Mouse (Mus musculus): Measurements from ENCODE around the gene Tnfrsf8. TPM values are rescaled to one million over a fixed set of nuclear protein-coding genes. Genes with fewer than 3 reads are reported as not detected.
A peak's percentile ranks its signal among the peaks of the same experiment; 100 is the strongest.

Tnfrsf8 gene
- polyA plus RNA-seq, 1 experiment from 2014 or later, result 4.3 TPM

DNA sequence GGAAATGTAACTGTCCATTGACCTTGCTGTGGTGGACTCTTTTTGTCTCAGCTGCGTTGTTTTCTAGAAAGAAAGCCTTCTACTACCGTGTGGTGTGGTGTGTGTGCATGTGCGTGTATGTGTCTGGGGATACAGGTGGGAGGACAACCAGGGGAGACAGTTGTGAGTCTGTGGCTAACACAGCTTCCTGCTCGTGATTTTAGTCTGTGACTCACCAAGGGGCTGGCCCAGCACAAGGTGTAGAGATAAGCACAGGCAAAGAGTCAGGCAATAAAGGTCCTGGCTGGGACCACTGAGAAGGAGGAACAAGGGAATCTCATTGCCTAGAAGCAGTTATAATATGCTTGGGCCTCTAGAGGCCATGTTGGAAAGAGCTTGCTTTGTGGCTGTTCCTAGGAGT is 65.0 kb downstream of the Tnfrsf8 start:
- Histone ChIP-seq H3K27me3 (ENCODE audit: control insufficient read depth, insufficient read depth, low read length) (peaks cover 26% of the 10 kb centered on the region), H3K4me2 (ENCODE audit: low read depth, low read length) (no peak overlapping the region), H3K27ac (ENCODE audit: low read length) (no peak overlapping the region), H3K4me3 (ENCODE audit: low read length) (no peak overlapping the region), H3K36me3 (ENCODE audit: control insufficient read depth, insufficient read depth) (no peaks in the 10 kb centered on the region), H3K9me3 (replicated peaks; ENCODE audit: control insufficient read depth, low read length) (no peaks in the 10 kb centered on the region), H3K9ac (ENCODE audit: low read length) (no peak overlapping the region), H3K4me1 (ENCODE audit: control insufficient read depth, insufficient read depth, low read length) (0 out of 2 replicates have a peak, but pooled peaks cover 3% of the 10 kb centered on the region)
- WGBS, result 64% methylated on average over 4 of the region's 4 CpGs
- ATAC-seq (replicated peaks; ENCODE audit: extremely low read depth, insufficient read depth, low FRiP score), result no peak

DNA sequence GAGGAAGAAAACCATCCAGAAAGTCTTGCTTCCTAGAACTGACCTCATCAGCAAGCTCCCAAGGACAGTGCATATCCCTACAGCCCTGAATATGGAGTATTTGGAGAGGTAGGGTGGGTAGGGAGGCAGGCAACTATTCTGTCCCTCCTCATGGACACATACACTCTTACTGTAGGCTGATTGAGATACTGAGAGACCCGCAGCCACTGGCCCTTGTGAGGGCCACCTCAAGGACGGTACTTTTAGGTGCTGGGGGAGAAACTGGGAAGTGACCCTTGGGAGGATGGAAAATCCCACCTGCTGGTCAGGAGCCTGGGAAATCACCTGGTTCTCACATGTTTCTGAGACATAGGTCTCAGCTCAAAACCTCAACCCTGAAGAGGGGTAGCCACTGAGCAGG is 67.4 kb downstream of the Tnfrsf8 start:
- H3K4me2 ChIP-seq (ENCODE audit: low read depth, low read length), result no peak overlapping the region
- no peak for ATAC-seq (replicated peaks; ENCODE audit: extremely low read depth, insufficient read depth, low FRiP score)
- peaks cover 26% of the 10 kb centered on the region for H3K27me3 ChIP-seq (ENCODE audit: control insufficient read depth, insufficient read depth, low read length)
- no peak overlapping the region for H3K9ac ChIP-seq (ENCODE audit: low read length)
- H3K9me3 ChIP-seq (replicated peaks; ENCODE audit: control insufficient read depth, low read length), result no peaks in the 10 kb centered on the region
- 0 out of 2 replicates have a peak, but pooled peaks cover 3% of the 10 kb centered on the region for H3K4me1 ChIP-seq (ENCODE audit: control insufficient read depth, insufficient read depth, low read length)
- no peak overlapping the region for H3K27ac ChIP-seq (ENCODE audit: low read length)
- H3K36me3 ChIP-seq (ENCODE audit: control insufficient read depth, insufficient read depth), result no peaks in the 10 kb centered on the region
- no peak overlapping the region for H3K4me3 ChIP-seq (ENCODE audit: low read length)
- WGBS, result 56% methylated on average over 2 of the region's 2 CpGs

DNA sequence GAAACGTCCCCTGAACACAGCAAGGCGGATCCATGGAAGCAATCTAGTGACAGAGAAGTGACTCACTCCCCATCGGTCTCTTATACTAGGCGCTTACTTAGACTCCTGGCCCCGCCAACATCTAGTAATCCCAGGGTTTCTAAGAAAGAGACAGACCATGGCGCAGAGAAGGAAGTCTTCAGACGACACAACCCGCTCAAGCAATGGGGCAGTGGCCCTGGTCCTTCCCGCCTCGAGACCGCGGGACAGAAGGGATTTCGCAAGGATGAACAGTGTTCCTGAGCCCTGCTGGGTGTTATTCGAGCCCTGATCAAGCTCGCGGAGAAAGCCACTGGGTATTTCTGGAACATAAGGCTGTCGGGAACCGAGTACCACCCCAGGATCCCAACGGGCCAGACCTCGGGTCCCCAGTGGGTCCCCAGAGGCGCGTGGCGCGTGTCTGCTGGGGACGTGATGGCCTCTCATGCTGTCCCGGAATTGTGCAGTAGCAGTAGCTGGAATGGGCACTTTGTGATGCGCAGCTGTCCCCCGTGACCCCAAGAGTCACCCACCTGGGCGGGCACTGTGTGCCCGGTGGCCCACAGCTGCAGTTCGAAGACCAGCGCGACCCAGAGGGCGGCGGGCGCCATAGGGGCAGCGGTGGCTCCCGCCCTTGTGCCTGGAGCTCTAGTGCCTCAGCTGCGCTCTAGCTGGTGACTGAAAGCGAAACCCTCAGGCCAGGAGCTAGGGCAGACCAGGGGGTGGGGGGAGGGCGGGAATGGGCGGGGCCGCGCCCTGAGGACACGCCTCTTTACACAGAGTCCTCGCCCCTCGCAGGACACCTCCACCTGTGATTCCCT is 68.6 kb downstream of the Tnfrsf8 start, which contains the start of gene Tnfrsf1b:
Gene Tnfrsf1b, minus strand, starts transcription at position 698 of the 839 bp plus-strand sequence.
- ATAC-seq (replicated peaks; ENCODE audit: extremely low read depth, insufficient read depth, low FRiP score), result peak; percentile 78
- WGBS, result under 1% methylated on average over 47 of the region's 47 CpGs

DNA sequence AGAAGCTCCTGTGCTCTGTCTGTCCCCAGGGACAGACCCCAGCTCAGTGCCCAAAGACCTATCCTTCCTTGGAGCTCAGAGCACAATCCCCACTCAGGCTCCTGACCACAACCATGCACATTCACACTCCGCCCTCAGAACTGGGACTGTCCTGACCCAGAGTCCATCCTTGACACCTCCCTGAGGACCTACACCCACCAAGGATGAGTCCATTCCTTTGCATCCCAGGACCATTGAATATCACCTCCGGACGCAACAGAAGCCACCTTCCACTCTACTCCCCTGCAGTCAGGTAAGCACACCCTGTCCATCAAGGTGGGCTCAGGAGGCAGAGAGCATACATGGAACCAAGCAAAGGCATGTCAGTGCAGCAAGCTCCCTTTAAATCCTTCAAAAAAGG is 69.4 kb downstream of the Tnfrsf8 start:
- ATAC-seq (replicated peaks; ENCODE audit: extremely low read depth, insufficient read depth, low FRiP score), result no peak
- WGBS, result 88% methylated on average over 3 of the region's 3 CpGs
- no peak overlapping the region; the same call in 1 of the 2 replicates for H3K9ac ChIP-seq (ENCODE audit: low read length)
- peaks cover 24% of the 10 kb centered on the region for H3K27me3 ChIP-seq (ENCODE audit: control insufficient read depth, insufficient read depth, low read length)
- peak overlapping the region; percentile 79 for H3K4me2 ChIP-seq (ENCODE audit: low read depth, low read length)
- peak overlapping the region; percentile 63 for H3K4me3 ChIP-seq (ENCODE audit: low read length)
- 0 out of 2 replicates have a peak, but pooled peaks cover 3% of the 10 kb centered on the region for H3K4me1 ChIP-seq (ENCODE audit: control insufficient read depth, insufficient read depth, low read length)
- H3K36me3 ChIP-seq (ENCODE audit: control insufficient read depth, insufficient read depth), result no peaks in the 10 kb centered on the region
- no peaks in the 10 kb centered on the region for H3K9me3 ChIP-seq (replicated peaks; ENCODE audit: control insufficient read depth, low read length)
- no peak overlapping the region for H3K27ac ChIP-seq (ENCODE audit: low read length)

More for the DNA sequence above, 68.6 kb downstream of the Tnfrsf8 start, which contains the start of gene Tnfrsf1b:
- peak within 1 kb of the TSS; percentile 68 for H3K9ac ChIP-seq (ENCODE audit: low read length)
- peak within 1 kb of the TSS; percentile 79 for H3K4me2 ChIP-seq (ENCODE audit: low read depth, low read length)
- peak within 1 kb of the TSS; percentile 63 for H3K4me3 ChIP-seq (ENCODE audit: low read length)
- H3K9me3 ChIP-seq (replicated peaks; ENCODE audit: control insufficient read depth, low read length), result no peaks in the 10 kb centered on the region
- no peak within 1 kb of the TSS for H3K27ac ChIP-seq (ENCODE audit: low read length)
- peaks cover 24% of the 10 kb centered on the region for H3K27me3 ChIP-seq (ENCODE audit: control insufficient read depth, insufficient read depth, low read length)
- H3K4me1 ChIP-seq (ENCODE audit: control insufficient read depth, insufficient read depth, low read length), result 0 out of 2 replicates have a peak, but pooled peaks cover 3% of the 10 kb centered on the region
- no peaks in the 10 kb centered on the region for H3K36me3 ChIP-seq (ENCODE audit: control insufficient read depth, insufficient read depth)

DNA sequence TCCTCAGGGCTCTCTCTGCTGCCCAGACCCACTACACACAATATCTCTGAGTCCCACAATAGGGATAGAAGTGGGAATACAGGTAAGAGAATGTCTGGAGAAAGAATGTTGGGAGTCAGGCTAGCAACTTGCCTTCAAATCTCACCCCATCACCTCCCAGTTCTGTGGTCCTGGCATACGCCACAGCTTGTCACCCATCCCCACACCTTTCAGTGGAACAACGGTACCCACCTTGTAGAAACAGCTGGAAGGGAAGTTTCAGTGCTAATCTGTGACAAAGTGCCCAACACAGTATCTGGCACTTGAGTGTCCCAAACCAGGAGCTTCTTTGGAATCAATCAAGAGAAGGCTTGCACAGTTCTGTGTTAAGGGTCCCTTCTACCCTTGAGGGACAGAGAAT is 70.3 kb downstream of the Tnfrsf8 start:
- peaks cover 6% of the 10 kb centered on the region for H3K4me1 ChIP-seq (ENCODE audit: control insufficient read depth, insufficient read depth, low read length)
- no peaks in the 10 kb centered on the region for H3K36me3 ChIP-seq (ENCODE audit: control insufficient read depth, insufficient read depth)
- peaks cover 24% of the 10 kb centered on the region for H3K27me3 ChIP-seq (ENCODE audit: control insufficient read depth, insufficient read depth, low read length)
- H3K4me3 ChIP-seq (ENCODE audit: low read length), result no peak overlapping the region
- H3K4me2 ChIP-seq (ENCODE audit: low read depth, low read length), result no peak overlapping the region
- no peak overlapping the region for H3K27ac ChIP-seq (ENCODE audit: low read length)
- no peak overlapping the region for H3K9ac ChIP-seq (ENCODE audit: low read length)
- 92% methylated on average over 2 of the region's 2 CpGs for WGBS
- H3K9me3 ChIP-seq (replicated peaks; ENCODE audit: control insufficient read depth, low read length), result no peaks in the 10 kb centered on the region
- ATAC-seq (replicated peaks; ENCODE audit: extremely low read depth, insufficient read depth, low FRiP score), result no peak

DNA sequence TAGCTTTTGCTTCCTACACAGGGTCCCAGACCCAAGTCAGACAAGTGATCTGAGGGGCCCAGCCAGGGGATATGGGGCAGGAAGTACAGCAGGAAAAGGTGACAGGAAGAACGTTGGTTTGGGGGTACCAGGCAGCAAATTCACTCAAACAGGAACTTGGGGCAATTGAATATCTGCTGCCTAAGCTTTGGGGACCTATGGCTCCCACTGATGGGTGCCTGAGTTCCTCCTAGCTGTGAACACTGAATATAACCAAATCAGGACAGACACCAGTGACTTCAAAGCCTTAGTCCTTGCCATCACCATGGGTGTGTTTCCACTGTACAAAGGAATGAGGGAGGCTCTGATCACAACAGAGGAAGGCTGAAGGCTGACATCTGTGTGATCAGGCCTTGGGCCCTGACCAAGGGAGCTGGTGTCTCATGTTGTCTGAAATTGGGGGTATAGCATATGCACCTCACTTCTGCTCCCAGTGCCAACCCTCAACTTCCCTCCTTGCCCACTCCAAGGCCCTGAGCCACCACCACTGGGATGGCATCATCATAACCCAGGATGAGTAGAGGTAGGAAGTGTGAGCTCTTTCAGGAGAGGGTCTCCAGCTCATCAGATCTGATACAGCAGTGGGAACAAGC is 72.1 kb downstream of the Tnfrsf8 start:
- H3K9me3 ChIP-seq (replicated peaks; ENCODE audit: control insufficient read depth, low read length), result no peaks in the 10 kb centered on the region
- H3K27me3 ChIP-seq (ENCODE audit: control insufficient read depth, insufficient read depth, low read length), result peaks cover 24% of the 10 kb centered on the region
- 31% methylated on average over 1 of the region's 1 CpGs for WGBS
- H3K4me2 ChIP-seq (ENCODE audit: low read depth, low read length), result no peak overlapping the region
- no peak overlapping the region for H3K4me3 ChIP-seq (ENCODE audit: low read length)
- no peak overlapping the region for H3K9ac ChIP-seq (ENCODE audit: low read length)
- H3K27ac ChIP-seq (ENCODE audit: low read length), result no peak overlapping the region
- peaks cover 14% of the 10 kb centered on the region for H3K4me1 ChIP-seq (ENCODE audit: control insufficient read depth, insufficient read depth, low read length)
- no peak for ATAC-seq (replicated peaks; ENCODE audit: extremely low read depth, insufficient read depth, low FRiP score)
- H3K36me3 ChIP-seq (ENCODE audit: control insufficient read depth, insufficient read depth), result no peaks in the 10 kb centered on the region

DNA sequence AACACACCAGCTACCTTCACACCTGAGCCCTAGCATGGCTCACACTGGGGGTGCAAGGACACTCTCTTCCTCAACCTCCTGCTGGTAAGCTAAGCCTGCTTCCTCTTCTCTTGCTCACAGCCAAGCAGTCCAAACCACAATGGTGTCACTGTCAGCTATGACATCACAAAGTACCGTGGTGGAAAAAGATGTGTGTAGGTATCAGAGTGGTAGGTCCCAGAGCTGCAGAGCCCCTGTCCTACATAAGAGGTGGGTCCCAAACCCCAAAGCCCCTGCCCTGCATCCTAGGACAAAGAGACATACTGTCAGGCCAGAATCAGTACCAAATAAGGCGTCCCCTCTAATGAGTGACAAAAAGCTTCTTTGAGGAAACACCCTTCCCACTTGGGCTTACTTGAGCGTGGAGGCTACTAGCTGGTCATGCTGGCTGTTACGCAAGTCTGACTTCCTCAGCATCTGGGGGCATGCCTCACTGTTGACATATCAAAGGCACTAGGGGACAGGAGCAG is 74.2 kb downstream of the Tnfrsf8 start:
- no peak overlapping the region for H3K27ac ChIP-seq (ENCODE audit: low read length)
- WGBS, result 74% methylated on average over 4 of the region's 4 CpGs

DNA sequence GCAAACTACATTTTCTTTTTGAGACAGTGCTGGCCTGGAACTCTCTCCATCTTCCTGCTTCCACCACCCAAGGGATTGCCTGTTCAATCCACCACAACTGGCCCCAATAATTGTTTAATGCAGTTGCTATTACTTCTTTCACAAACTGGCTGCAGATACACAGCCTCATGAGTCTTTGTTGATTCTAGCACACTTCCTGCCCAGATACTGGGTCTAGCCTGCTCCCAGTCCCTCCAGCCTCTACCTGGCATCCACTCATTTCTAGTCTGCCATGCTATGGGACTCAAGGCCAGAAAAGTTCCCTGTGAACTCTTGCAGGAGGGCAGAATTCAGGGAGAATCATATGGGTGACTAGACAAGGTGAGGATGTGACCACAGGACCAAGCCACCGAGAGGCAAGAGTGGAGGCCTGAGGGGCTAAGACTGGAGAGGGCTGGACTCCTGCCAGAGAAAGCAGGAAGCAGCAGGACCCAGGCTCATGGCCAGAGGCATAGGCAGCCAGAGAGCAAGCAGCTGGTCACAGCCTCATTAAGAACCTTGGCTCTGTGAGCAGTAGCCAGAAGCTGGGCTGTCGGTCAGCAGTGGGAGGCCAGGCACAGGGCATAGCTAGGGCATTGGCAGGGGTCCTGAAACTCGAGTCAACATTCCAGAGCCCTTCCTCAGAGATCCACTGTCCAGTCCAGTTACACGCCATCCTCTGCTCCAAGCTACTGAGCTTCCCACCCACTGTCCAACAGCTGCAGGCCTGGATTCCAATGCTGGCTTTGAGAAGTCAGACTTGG is 75.7 kb downstream of the Tnfrsf8 start:
- peaks cover 11% of the 10 kb centered on the region for H3K4me1 ChIP-seq (ENCODE audit: control insufficient read depth, insufficient read depth, low read length)
- H3K9ac ChIP-seq (ENCODE audit: low read length), result no peak overlapping the region
- no peaks in the 10 kb centered on the region for H3K36me3 ChIP-seq (ENCODE audit: control insufficient read depth, insufficient read depth)
- H3K9me3 ChIP-seq (replicated peaks; ENCODE audit: control insufficient read depth, low read length), result no peaks in the 10 kb centered on the region
- peak overlapping the region; percentile 80 for H3K27ac ChIP-seq (ENCODE audit: low read length)
- 25% methylated on average over 4 of the region's 4 CpGs for WGBS
- H3K4me3 ChIP-seq (ENCODE audit: low read length), result no peak overlapping the region
- H3K27me3 ChIP-seq (ENCODE audit: control insufficient read depth, insufficient read depth, low read length), result no peaks in the 10 kb centered on the region
- peak; percentile 75 for ATAC-seq (replicated peaks; ENCODE audit: extremely low read depth, insufficient read depth, low FRiP score)
- no peak overlapping the region for H3K4me2 ChIP-seq (ENCODE audit: low read depth, low read length)

More for the DNA sequence above, 74.2 kb downstream of the Tnfrsf8 start:
- Histone ChIP-seq H3K36me3 (ENCODE audit: control insufficient read depth, insufficient read depth) (no peaks in the 10 kb centered on the region), H3K4me1 (ENCODE audit: control insufficient read depth, insufficient read depth, low read length) (peaks cover 14% of the 10 kb centered on the region), H3K4me3 (ENCODE audit: low read length) (no peak overlapping the region), H3K9me3 (replicated peaks; ENCODE audit: control insufficient read depth, low read length) (no peaks in the 10 kb centered on the region), H3K4me2 (ENCODE audit: low read depth, low read length) (no peak overlapping the region), H3K27me3 (ENCODE audit: control insufficient read depth, insufficient read depth, low read length) (peaks cover 8% of the 10 kb centered on the region), H3K9ac (ENCODE audit: low read length) (no peak overlapping the region)
- ATAC-seq (replicated peaks; ENCODE audit: extremely low read depth, insufficient read depth, low FRiP score), result no peak
